21 mouse cellular contexts compared by ENCODE assay signal in the genomic region with DNA sequence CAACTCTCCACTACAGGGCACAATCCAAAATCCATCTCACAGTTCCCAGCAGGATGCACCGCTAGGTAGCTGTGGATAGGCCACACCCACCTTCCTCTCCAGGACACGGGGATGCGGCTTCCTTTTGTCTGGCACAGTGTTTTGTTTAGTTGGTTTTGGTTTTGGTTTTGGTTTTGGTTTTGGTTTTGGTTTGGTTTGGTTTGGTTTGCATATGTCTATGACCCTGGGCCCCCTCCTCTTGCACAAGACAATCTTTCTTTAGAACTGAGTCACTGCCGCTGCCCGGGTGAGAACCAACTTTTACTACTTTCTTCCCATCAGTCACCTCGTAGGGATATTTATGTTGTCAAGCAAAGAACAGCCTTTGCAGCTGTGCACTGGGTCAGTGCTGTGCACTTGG. TPM values are rescaled to one million over a fixed set of nuclear protein-coding genes. Genes with fewer than 3 reads are reported as not detected.
A peak's percentile ranks its signal among the peaks of the same experiment; 100 is the strongest.
DNase-seq lines count a peak whose midpoint lies in the region; ATAC-seq lines count a peak whose summit lies in the region.
"Had no signal": no experiment of that assay in that cellular context is flagged by ENCODE, and none has a peak within 500 bp of the region (broad histone marks: within the 10 kb centered on the region; RNA-seq: fewer than 3 reads in every experiment).

No protein-coding gene starts in this region.

- no peak for ATAC-seq in megakaryocyte, adult 5-6 weeks (ENCODE audit: poor library complexity, severe bottlenecking)
- ATAC-seq: forebrain, embryonic 13.5 days; forebrain, postnatal 0 days; hindbrain, embryonic 16.5 days; intestine, embryonic 15.5 days had no signal

- peak overlapping the region; percentile 59 for H3K4me3 ChIP-seq in megakaryocyte, embryonic 14.5 days (replicated peaks)
- H3K4me3 ChIP-seq: embryonic facial prominence, embryonic 10.5 days; forebrain, embryonic 13.5 days; heart, embryonic 13.5 days; intestine, embryonic 15.5 days had no signal

- peak; percentile 20 for DNase-seq in NIH3T3 (ENCODE audit: low read depth)
- DNase-seq in induced T-regulatory cell, adult 2 months (ENCODE audit: low read depth) = peak; percentile 66
- no peak for DNase-seq in kidney, adult 11 months
- DNase-seq in urinary bladder, postnatal 10 days (ENCODE audit: low spot score) = no peak
- no peak for DNase-seq in adrenal gland, postnatal 4 days (ENCODE audit: low spot score in 2 of 2)
- DNase-seq: adrenal gland, postnatal 14 days; cerebellum, adult 2 months; cerebellum, postnatal 10 days; forebrain, postnatal 0 days; gastrocnemius, postnatal 25 days; heart, adult 11 months; heart, postnatal 36 days had no signal

- peaks cover 7% of the 10 kb centered on the region; the same call in 1 of the 2 replicates for H3K4me1 ChIP-seq in megakaryocyte, embryonic 14.5 days
- H3K4me1 ChIP-seq: embryonic facial prominence, embryonic 10.5 days; intestine, embryonic 15.5 days had no signal

- H3K27me3 ChIP-seq in megakaryocyte, embryonic 14.5 days (replicated peaks) = peaks cover 35% of the 10 kb centered on the region
- H3K27me3 ChIP-seq: forebrain, embryonic 13.5 days; intestine, embryonic 15.5 days had no signal

- no peaks in the 10 kb centered on the region for H3K36me3 ChIP-seq in megakaryocyte, embryonic 14.5 days (replicated peaks; ENCODE audit: low read length)
- H3K36me3 ChIP-seq: embryonic facial prominence, embryonic 10.5 days; heart, embryonic 13.5 days; intestine, embryonic 15.5 days had no signal

- H3K9me3 ChIP-seq in megakaryocyte, embryonic 14.5 days = peaks cover 27% of the 10 kb centered on the region
- H3K9me3 ChIP-seq: embryonic facial prominence, embryonic 10.5 days; forebrain, embryonic 13.5 days; intestine, embryonic 15.5 days had no signal

RNA-seq across cellular contexts. Expression of a gene that starts 5.8 kb away (rescaled TPM):
- not detected in 2 replicates for polyA plus RNA-seq in megakaryocyte, embryonic 14.5 days (2012; ENCODE audit: insufficient read depth, low replicate concordance)
- 0.21 and 0.29 TPM in 2 replicates for total RNA-seq in megakaryocyte, adult 5-6 weeks (2015)
- total RNA-seq in megakaryocyte, adult 5-6 weeks (2017) = 0.37 and 0.40 TPM in 2 replicates
- total RNA-seq in adrenal gland, postnatal 4 days (2021) = 10 to 100 TPM; 11.5 to 12.0 TPM

RNA-seq across cellular contexts. Expression of a gene that starts 25.3 kb away (rescaled TPM):
- polyA plus RNA-seq in megakaryocyte, embryonic 14.5 days (2012; ENCODE audit: insufficient read depth, low replicate concordance) = 7.8 and 12.3 TPM in 2 replicates
- total RNA-seq in megakaryocyte, adult 5-6 weeks (2015) = not detected in 2 replicates
- not detected in 2 replicates for total RNA-seq in megakaryocyte, adult 5-6 weeks (2017)
- total RNA-seq in adrenal gland, postnatal 4 days (2021) = under 1 TPM; 0.64 to 0.79 TPM
- total RNA-seq: gastrocnemius, adult 18-20 months; gastrocnemius, postnatal 25 days; heart, postnatal 36 days had no signal
- polyA plus RNA-seq: intestine, embryonic 15.5 days had no signal

RNA-seq across cellular contexts. Expression of a gene that starts 27.0 kb away (rescaled TPM):
- 16.4 and 20.2 TPM in 2 replicates for polyA plus RNA-seq in megakaryocyte, embryonic 14.5 days (2012; ENCODE audit: insufficient read depth, low replicate concordance)
- total RNA-seq in megakaryocyte, adult 5-6 weeks (2015) = 29.0 and 29.3 TPM in 2 replicates
- total RNA-seq in megakaryocyte, adult 5-6 weeks (2017) = 15.7 and 16.7 TPM in 2 replicates
- total RNA-seq in adrenal gland, postnatal 4 days (2021) = 10 to 100 TPM; 57.9 to 60.4 TPM

RNA-seq across cellular contexts. Expression of a gene that starts 55.8 kb away (rescaled TPM):
- polyA plus RNA-seq in megakaryocyte, embryonic 14.5 days (2012; ENCODE audit: insufficient read depth, low replicate concordance) = 0.85 TPM in 1 of 2 replicates, not detected in the other
- not detected in 2 replicates for total RNA-seq in megakaryocyte, adult 5-6 weeks (2015)
- total RNA-seq in megakaryocyte, adult 5-6 weeks (2017) = 0.48 TPM in 1 of 2 replicates, not detected in the other
- total RNA-seq in adrenal gland, postnatal 4 days (2021) = 1 to 10 TPM; 8.2 to 8.3 TPM
- polyA plus RNA-seq: forebrain, embryonic 13.5 days; heart, postnatal 0 days had no signal

Comparison
In these comparisons a context has a peak if more than half of its experiments do, and no peak if none do; other contexts are left out.
1. DNase-seq: peak in NIH3T3 (single experiment) and induced T-regulatory cell, adult 2 months (single experiment); none in kidney, adult 11 months (single experiment), urinary bladder, postnatal 10 days (single experiment) and adrenal gland, postnatal 4 days (0 of 2).
2. RNA of a gene that starts 5.8 kb away (total RNA-seq): 11.5 to 12.0 TPM in adrenal gland, postnatal 4 days; 0.21 to 0.40 TPM in megakaryocyte, adult 5-6 weeks; every median in the first group is over 4 times any median in the second.